Mouse (Mus musculus): Measurements from ENCODE around the gene Fbxw21. TPM values are rescaled to one million over a fixed set of nuclear protein-coding genes. Genes with fewer than 3 reads are reported as not detected.

Gene Fbxw21
- total RNA-seq, 2 experiments from 2014 or later, result not detected

- ATAC-seq (ENCODE audit: poor library complexity, severe bottlenecking), result no peak
Measured at GRCm38 (mm10) chr9:109092799-109093198, 69.0 kb downstream of the Fbxw21 start.

GRCm38 (mm10) chr9:109091802-109092201, 70.0 kb downstream of the Fbxw21 start:
- no peak for ATAC-seq (ENCODE audit: poor library complexity, severe bottlenecking)

DNA sequence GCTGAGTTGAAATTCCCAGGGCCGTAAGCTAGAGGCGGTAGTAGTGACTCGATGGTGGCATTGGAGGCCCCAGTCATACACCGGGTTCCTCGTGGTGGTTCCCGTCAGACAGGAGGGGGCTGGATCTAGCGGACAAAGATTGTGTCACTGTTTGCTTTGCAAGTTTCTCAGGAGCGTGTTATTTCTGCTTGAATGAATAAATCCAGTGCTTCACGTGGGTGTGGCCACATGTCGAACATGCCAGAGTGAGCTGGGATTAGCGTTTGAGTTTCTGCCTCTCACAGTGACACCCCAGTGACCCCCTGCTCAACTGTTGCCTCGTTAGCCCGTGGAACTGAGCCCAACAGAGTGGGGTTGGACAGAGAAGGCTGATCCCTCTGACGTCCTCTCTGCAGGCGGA, 71.4 kb downstream of the Fbxw21 start:
- ATAC-seq (ENCODE audit: poor library complexity, severe bottlenecking), result no peak

Other genes starting within 250 kb of the Fbxw21 start
- 1.2 TPM in 1 of 2 replicates, not detected in the other for gene Tmem89, start 247.4 kb downstream of the Fbxw21 start, total RNA-seq (2015)
- 0.28 TPM in 1 of 2 replicates, not detected in the other for gene Tmem89, start 247.4 kb downstream of the Fbxw21 start, total RNA-seq (2017)
- gene Uqcrc1, start 225.4 kb downstream of the Fbxw21 start, total RNA-seq (2015), result 81.6 and 86.0 TPM in 2 replicates
- 155 and 187 TPM in 2 replicates for gene Uqcrc1, start 225.4 kb downstream of the Fbxw21 start, total RNA-seq (2017)
- gene Col7a1, start 208.5 kb downstream of the Fbxw21 start, total RNA-seq (2015), result 0.20 and 0.93 TPM in 2 replicates
- gene Col7a1, start 208.5 kb downstream of the Fbxw21 start, total RNA-seq (2017), result 0.16 and 1.1 TPM in 2 replicates
- not detected in 2 replicates for gene Ucn2, start 176.0 kb downstream of the Fbxw21 start, total RNA-seq (2015)
- gene Ucn2, start 176.0 kb downstream of the Fbxw21 start, total RNA-seq (2017), result not detected in 2 replicates
- 19.3 and 22.4 TPM in 2 replicates for gene Pfkfb4, start 170.3 kb downstream of the Fbxw21 start, total RNA-seq (2015)
- 53.1 and 64.9 TPM in 2 replicates for gene Pfkfb4, start 170.3 kb downstream of the Fbxw21 start, total RNA-seq (2017)
- 119 and 176 TPM in 2 replicates for gene Shisa5, start 123.5 kb downstream of the Fbxw21 start, total RNA-seq (2015)
- gene Shisa5, start 123.5 kb downstream of the Fbxw21 start, total RNA-seq (2017), result 453 and 632 TPM in 2 replicates
- gene Trex1, start 102.3 kb downstream of the Fbxw21 start, total RNA-seq (2015), result 119 and 124 TPM in 2 replicates
- 68.7 and 87.5 TPM in 2 replicates for gene Trex1, start 102.3 kb downstream of the Fbxw21 start, total RNA-seq (2017)
- gene Atrip, start 87.9 kb downstream of the Fbxw21 start, total RNA-seq (2015), result 7.2 and 9.5 TPM in 2 replicates
- gene Atrip, start 87.9 kb downstream of the Fbxw21 start, total RNA-seq (2017), result 9.7 and 10.2 TPM in 2 replicates
- gene Ccdc51, start 79.5 kb downstream of the Fbxw21 start, total RNA-seq (2015), result 4.7 and 6.0 TPM in 2 replicates
- gene Ccdc51, start 79.5 kb downstream of the Fbxw21 start, total RNA-seq (2017), result 6.7 and 11.0 TPM in 2 replicates
- 367 and 406 TPM in 2 replicates for gene Tma7, start 79.5 kb downstream of the Fbxw21 start, total RNA-seq (2015)
- 109 and 136 TPM in 2 replicates for gene Tma7, start 79.5 kb downstream of the Fbxw21 start, total RNA-seq (2017)
- gene Plxnb1, start 66.7 kb downstream of the Fbxw21 start, total RNA-seq (2015), result 0.11 TPM in 1 of 2 replicates, not detected in the other
- 0.04 TPM in 1 of 2 replicates, not detected in the other for gene Plxnb1, start 66.7 kb downstream of the Fbxw21 start, total RNA-seq (2017)
- not detected in 2 replicates for gene Fbxw13, start 33.9 kb upstream of the Fbxw21 start, total RNA-seq (2015)
- not detected in 2 replicates for gene Fbxw13, start 33.9 kb upstream of the Fbxw21 start, total RNA-seq (2017)
- not detected in 2 replicates for gene Fbxw20, start 72.7 kb upstream of the Fbxw21 start, total RNA-seq (2015)
- gene Fbxw20, start 72.7 kb upstream of the Fbxw21 start, total RNA-seq (2017), result not detected in 2 replicates
- gene Fbxw14, start 125.6 kb upstream of the Fbxw21 start, total RNA-seq (2015), result not detected in 2 replicates
- not detected in 2 replicates for gene Fbxw14, start 125.6 kb upstream of the Fbxw21 start, total RNA-seq (2017)
- gene Fbxw28, start 177.6 kb upstream of the Fbxw21 start, total RNA-seq (2015), result not detected in 2 replicates
- gene Fbxw28, start 177.6 kb upstream of the Fbxw21 start, total RNA-seq (2017), result not detected in 2 replicates
- not detected in 2 replicates for gene Fbxw22, start 242.3 kb upstream of the Fbxw21 start, total RNA-seq (2015)
- not detected in 2 replicates for gene Fbxw22, start 242.3 kb upstream of the Fbxw21 start, total RNA-seq (2017)